Mouse (Mus musculus): ENCODE data around the gene Gm43064. TPM values are rescaled to one million over a fixed set of nuclear protein-coding genes. Genes with fewer than 3 reads are reported as not detected.
A peak's percentile ranks its signal among the peaks of the same experiment; 100 is the strongest.
"Not testable (repeated sequence)": the region's sequence is repeated elsewhere in the genome, so short reads cannot be mapped to it uniquely, and the experiment has no call there.

Gene Gm43064
- total RNA-seq (2021), result under 1 TPM in 1 of 2 experiments, not detected in 1; 0.14 TPM
- long read RNA-seq, experiment 1, result 0 reads
- long read RNA-seq, experiment 2, result 0 reads

- DNase-seq (ENCODE audit: low spot score), result peak; percentile 91
These were observed at the start of gene Gm43064, which contains the start of the genes Dclre1b and Ap4b1 for GRCm38 (mm10) chr3:103808891-103809798. Gm43064 (plus strand) TSS chr3:103809573. Dclre1b (minus strand) TSS chr3:103809444. Ap4b1 (plus strand) TSS chr3:103809520.

GRCm38 (mm10) chr3:103766789-103767188 lies 42.6 kb upstream of the Gm43064 start:
- no peak for DNase-seq (ENCODE audit: low spot score)

GRCm38 (mm10) chr3:103771531-103772130 lies 37.7 kb upstream of the Gm43064 start:
- peak; percentile 89 for DNase-seq (ENCODE audit: low spot score)

GRCm38 (mm10) chr3:103772846-103773245 lies 36.5 kb upstream of the Gm43064 start:
- DNase-seq (ENCODE audit: low spot score), result no peak

GRCm38 (mm10) chr3:103773508-103773907 lies 35.9 kb upstream of the Gm43064 start:
- no peak for DNase-seq (ENCODE audit: low spot score)

- no peak for DNase-seq (ENCODE audit: low spot score)
These were observed 35.4 kb upstream of the Gm43064 start for GRCm38 (mm10) chr3:103774009-103774408.

- no peak for DNase-seq (ENCODE audit: low spot score)
These were observed 31.4 kb upstream of the Gm43064 start for GRCm38 (mm10) chr3:103777940-103778339.

- no peak for DNase-seq (ENCODE audit: low spot score)
These were observed 30.7 kb upstream of the Gm43064 start for GRCm38 (mm10) chr3:103778660-103779059.

- no peak for DNase-seq (ENCODE audit: low spot score)
These were observed 30.2 kb upstream of the Gm43064 start for GRCm38 (mm10) chr3:103779183-103779582.

- no peak for DNase-seq (ENCODE audit: low spot score)
These were observed 29.1 kb upstream of the Gm43064 start for GRCm38 (mm10) chr3:103780271-103780670.

- DNase-seq (ENCODE audit: low spot score), result no peak
These were observed 28.6 kb upstream of the Gm43064 start for GRCm38 (mm10) chr3:103780777-103781176.

GRCm38 (mm10) chr3:103782844-103783609 lies 26.3 kb upstream of the Gm43064 start:
- DNase-seq (ENCODE audit: low spot score), result no peak

GRCm38 (mm10) chr3:103787225-103787624 lies 22.1 kb upstream of the Gm43064 start:
- no peak for DNase-seq (ENCODE audit: low spot score)

GRCm38 (mm10) chr3:103789096-103789495 lies 20.3 kb upstream of the Gm43064 start:
- no peak for DNase-seq (ENCODE audit: low spot score)

- DNase-seq (ENCODE audit: low spot score), result no peak
These were observed 19.5 kb upstream of the Gm43064 start for GRCm38 (mm10) chr3:103789891-103790345.

- DNase-seq (ENCODE audit: low spot score), result peak; percentile 17
These were observed 18.8 kb upstream of the Gm43064 start for GRCm38 (mm10) chr3:103790346-103791145.

- peak; percentile 94 for DNase-seq (ENCODE audit: low spot score)
These were observed 17.9 kb upstream of the Gm43064 start, which contains the start of gene Hipk1 for GRCm38 (mm10) chr3:103791230-103792110. Hipk1 (minus strand) TSS chr3:103791563.

GRCm38 (mm10) chr3:103792111-103792406 lies 17.3 kb upstream of the Gm43064 start:
- DNase-seq (ENCODE audit: low spot score), result not testable (repeated sequence)

GRCm38 (mm10) chr3:103792566-103792965 lies 16.8 kb upstream of the Gm43064 start:
- peak; percentile 47 for DNase-seq (ENCODE audit: low spot score)

- no peak for DNase-seq (ENCODE audit: low spot score)
These were observed 13.0 kb upstream of the Gm43064 start for GRCm38 (mm10) chr3:103796389-103796788.
